Mouse (Mus musculus) liver, adult 2 months (tissue): ENCODE results near the gene Taar7b.

ENCODE experiments used
- CTCF ChIP-seq: fragments of 200-500 bp; IDR thresholded peaks from 2 replicates; pipeline ENCODE4 v1.5.1; 2011; ENCODE audit warnings: low read depth, low read length, control low read depth
- POLR2A ChIP-seq: fragments of 200-500 bp; IDR thresholded peaks from 2 replicates; pipeline ENCODE4 v1.6.1; 2011; ENCODE audit warnings: low read length, control low read depth; ENCODE audit not compliant: insufficient read depth; ENCODE audit errors: extremely low read depth

GRCm38 (mm10) chr10:23993381-23993780 is 6.4 kb upstream of the Taar7b start, which contains the start of gene Taar7a:
- TF ChIP-seq CTCF: no peak
- TF ChIP-seq POLR2A: no peak
